Mouse (Mus musculus): Measurements from ENCODE around the gene Acaa1b. TPM values are rescaled to one million over a fixed set of nuclear protein-coding genes. Genes with fewer than 3 reads are reported as not detected.

Gene Acaa1b
- polyA plus RNA-seq, 1 experiment, result 0.04 TPM

DNA sequence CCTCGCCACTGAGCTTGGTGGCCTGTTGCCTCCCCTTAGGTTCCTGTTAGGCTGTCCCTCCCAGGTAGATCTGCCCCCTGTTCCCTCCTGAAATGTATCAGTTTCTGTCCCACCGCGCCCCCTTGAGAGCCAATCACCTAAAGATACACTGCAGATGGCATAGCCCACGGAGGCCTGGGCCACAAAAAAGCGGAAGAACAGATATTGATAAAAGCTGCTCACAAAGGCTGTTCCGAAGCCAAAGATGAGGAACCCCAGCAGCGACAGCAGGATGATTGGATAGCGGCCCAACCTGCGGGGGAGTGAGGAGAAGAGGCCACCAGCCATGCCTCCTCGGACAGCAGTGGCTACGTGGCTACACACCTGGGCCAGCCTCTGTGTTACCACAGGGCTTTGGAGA is 22.4 kb upstream of the Acaa1b start:
- no peaks in the 10 kb centered on the region for H3K4me1 ChIP-seq (ENCODE audit: control insufficient read depth)
- no peak overlapping the region for H3K4me3 ChIP-seq (replicated peaks)
- H3K9me3 ChIP-seq (ENCODE audit: control insufficient read depth, low read length), result no peaks in the 10 kb centered on the region
- no peaks in the 10 kb centered on the region for H3K36me3 ChIP-seq (ENCODE audit: control insufficient read depth)
- TF ChIP-seq TAL1 (IDR thresholded peaks at IDR 0.05; ENCODE audit: low read length) (no peak), GATA1 (IDR thresholded peaks at IDR 0.05; ENCODE audit: low read length) (no peak)
- no peaks in the 10 kb centered on the region for H3K27me3 ChIP-seq (ENCODE audit: control insufficient read depth)

DNA sequence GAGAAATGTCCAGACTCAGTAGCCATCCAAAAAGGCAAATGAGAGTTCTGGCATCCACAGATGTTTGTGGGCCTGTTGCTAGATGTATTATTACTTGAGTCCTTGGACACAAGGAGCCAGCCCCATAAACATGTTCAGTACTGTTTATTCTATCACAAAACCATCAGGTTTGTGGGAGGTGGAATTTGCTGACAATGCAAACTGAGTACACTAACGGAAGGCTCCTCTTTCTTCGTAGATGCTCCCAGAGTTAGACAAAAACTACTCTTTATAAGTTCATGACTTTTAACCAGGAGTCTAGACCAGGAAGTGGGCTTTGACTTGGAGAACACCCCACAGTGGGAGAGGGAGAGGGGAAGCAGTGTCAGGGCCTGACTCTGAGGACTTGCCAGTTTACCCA is 10.7 kb upstream of the Acaa1b start:
- Histone ChIP-seq H3K4me3 (replicated peaks) (no peak overlapping the region), H3K9me3 (ENCODE audit: control insufficient read depth, low read length) (0 out of 2 replicates have a peak, but pooled peaks cover 2% of the 10 kb centered on the region), H3K4me1 (ENCODE audit: control insufficient read depth) (no peaks in the 10 kb centered on the region), H3K27me3 (ENCODE audit: control insufficient read depth) (no peaks in the 10 kb centered on the region), H3K36me3 (ENCODE audit: control insufficient read depth) (no peaks in the 10 kb centered on the region)
- no peak for TF ChIP-seq GATA1 (IDR thresholded peaks at IDR 0.05; ENCODE audit: low read length)
- no peak for TF ChIP-seq TAL1 (IDR thresholded peaks at IDR 0.05; ENCODE audit: low read length)

DNA sequence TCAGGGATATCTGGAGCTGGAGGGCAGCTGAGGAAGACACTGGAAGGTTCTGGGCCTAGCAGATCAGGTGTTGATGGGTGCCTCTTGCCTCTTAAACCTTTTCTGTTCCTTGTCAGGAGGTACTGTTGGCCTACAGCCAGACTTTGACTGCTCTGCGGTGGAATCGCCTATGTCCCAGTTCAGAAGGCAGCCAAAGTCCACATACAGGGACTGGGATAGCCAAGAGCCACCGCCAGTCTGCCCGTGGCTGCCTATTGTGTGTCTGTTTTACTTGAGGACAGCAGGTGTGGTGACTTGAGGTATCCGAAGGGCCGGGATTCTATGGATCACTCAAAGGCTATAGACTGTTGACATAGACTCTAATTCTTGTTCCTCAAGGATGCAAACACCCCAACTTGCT is 8.7 kb upstream of the Acaa1b start:
- H3K27me3 ChIP-seq (ENCODE audit: control insufficient read depth), result no peaks in the 10 kb centered on the region
- H3K36me3 ChIP-seq (ENCODE audit: control insufficient read depth), result no peaks in the 10 kb centered on the region
- no peaks in the 10 kb centered on the region for H3K4me1 ChIP-seq (ENCODE audit: control insufficient read depth)
- 0 out of 2 replicates have a peak, but pooled peaks cover 2% of the 10 kb centered on the region for H3K9me3 ChIP-seq (ENCODE audit: control insufficient read depth, low read length)
- H3K4me3 ChIP-seq (replicated peaks), result no peak overlapping the region
- no peak for TF ChIP-seq TAL1 (IDR thresholded peaks at IDR 0.05; ENCODE audit: low read length)
- no peak for TF ChIP-seq GATA1 (IDR thresholded peaks at IDR 0.05; ENCODE audit: low read length)

DNA sequence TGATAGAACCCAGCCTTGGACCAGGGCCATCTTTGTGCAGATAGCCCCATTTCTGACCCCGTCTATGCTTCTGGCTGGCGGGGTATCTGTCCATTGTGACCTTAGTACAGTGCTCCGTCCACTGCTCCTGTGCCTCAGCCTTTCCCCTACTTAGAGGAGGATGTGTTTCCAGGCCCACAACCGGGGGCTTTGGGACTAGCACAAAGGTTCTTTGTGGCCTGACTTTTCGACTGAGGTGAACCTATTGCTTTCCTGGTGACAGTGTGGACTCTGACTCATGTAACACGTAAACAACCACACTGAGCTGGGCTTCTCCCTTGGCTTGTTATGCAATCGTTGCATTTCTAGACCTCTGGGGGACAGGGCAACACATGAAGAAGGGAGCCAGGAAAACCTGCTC is 7.8 kb upstream of the Acaa1b start:
- TF ChIP-seq GATA1 (IDR thresholded peaks at IDR 0.05; ENCODE audit: low read length), result no peak
- no peak for TF ChIP-seq TAL1 (IDR thresholded peaks at IDR 0.05; ENCODE audit: low read length)
- 0 out of 2 replicates have a peak, but pooled peaks cover 2% of the 10 kb centered on the region for H3K9me3 ChIP-seq (ENCODE audit: control insufficient read depth, low read length)
- H3K4me3 ChIP-seq (replicated peaks), result no peak overlapping the region
- no peaks in the 10 kb centered on the region for H3K4me1 ChIP-seq (ENCODE audit: control insufficient read depth)
- H3K27me3 ChIP-seq (ENCODE audit: control insufficient read depth), result no peaks in the 10 kb centered on the region
- no peaks in the 10 kb centered on the region for H3K36me3 ChIP-seq (ENCODE audit: control insufficient read depth)

DNA sequence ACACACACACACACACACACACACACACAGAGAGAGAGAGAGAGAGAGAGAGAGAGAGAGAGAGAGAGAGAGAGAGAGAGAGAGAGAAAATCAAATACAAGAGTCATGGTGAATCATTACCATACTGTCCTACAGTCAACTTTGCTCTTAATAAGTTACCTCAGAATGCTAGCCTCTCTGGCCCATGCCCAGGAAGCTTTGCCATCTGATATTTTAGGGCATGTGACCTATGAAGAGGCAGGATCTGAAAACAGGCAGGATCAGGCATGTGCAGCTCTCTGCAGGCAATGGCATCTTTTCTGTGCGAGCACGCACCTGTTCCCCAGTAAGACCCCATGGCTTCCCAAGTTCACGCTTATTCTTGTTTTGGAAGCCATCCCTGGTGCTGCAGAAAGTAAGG is 3.8 kb upstream of the Acaa1b start:
- Histone ChIP-seq H3K4me3 (replicated peaks) (no peak overlapping the region), H3K27me3 (ENCODE audit: control insufficient read depth) (peaks cover 26% of the 10 kb centered on the region), H3K4me1 (ENCODE audit: control insufficient read depth) (no peaks in the 10 kb centered on the region), H3K36me3 (ENCODE audit: control insufficient read depth) (no peaks in the 10 kb centered on the region), H3K9me3 (ENCODE audit: control insufficient read depth, low read length) (0 out of 2 replicates have a peak, but pooled peaks cover 2% of the 10 kb centered on the region)
- TF ChIP-seq GATA1 (IDR thresholded peaks at IDR 0.05; ENCODE audit: low read length), result no peak
- no peak for TF ChIP-seq TAL1 (IDR thresholded peaks at IDR 0.05; ENCODE audit: low read length)

DNA sequence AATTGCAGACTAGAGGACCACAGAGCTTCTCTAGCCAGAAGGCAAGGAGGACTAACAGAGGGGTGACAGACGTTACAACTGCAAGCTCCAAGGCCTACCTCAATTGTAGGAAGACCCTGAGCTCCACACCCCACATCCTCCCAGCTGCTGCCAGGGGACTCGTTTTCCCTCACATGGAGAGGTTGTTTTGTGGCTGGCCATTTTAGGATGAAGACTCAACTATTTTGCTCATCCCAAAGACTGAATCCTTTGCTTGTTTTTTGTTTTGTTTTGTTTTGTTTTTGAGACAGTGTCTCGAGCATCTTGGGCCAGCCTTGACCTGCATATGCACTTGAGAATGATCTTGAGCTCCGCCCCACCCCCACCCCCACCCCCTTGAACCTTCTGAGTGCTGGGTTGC is 2.0 kb upstream of the Acaa1b start, which contains the start of gene Gm47289:
Gene Gm47289 (plus strand): TSS at position 301 of the 400 bp plus-strand sequence.
- H3K36me3 ChIP-seq (ENCODE audit: control insufficient read depth), result no peaks in the 10 kb centered on the region
- no peaks in the 10 kb centered on the region for H3K4me1 ChIP-seq (ENCODE audit: control insufficient read depth)
- H3K9me3 ChIP-seq (ENCODE audit: control insufficient read depth, low read length), result no peaks in the 10 kb centered on the region
- no peak within 1 kb of the TSS for H3K4me3 ChIP-seq (replicated peaks)
- TF ChIP-seq TAL1 (IDR thresholded peaks at IDR 0.05; ENCODE audit: low read length) (no peak), GATA1 (IDR thresholded peaks at IDR 0.05; ENCODE audit: low read length) (no peak)
- peaks cover 28% of the 10 kb centered on the region for H3K27me3 ChIP-seq (ENCODE audit: control insufficient read depth)

DNA sequence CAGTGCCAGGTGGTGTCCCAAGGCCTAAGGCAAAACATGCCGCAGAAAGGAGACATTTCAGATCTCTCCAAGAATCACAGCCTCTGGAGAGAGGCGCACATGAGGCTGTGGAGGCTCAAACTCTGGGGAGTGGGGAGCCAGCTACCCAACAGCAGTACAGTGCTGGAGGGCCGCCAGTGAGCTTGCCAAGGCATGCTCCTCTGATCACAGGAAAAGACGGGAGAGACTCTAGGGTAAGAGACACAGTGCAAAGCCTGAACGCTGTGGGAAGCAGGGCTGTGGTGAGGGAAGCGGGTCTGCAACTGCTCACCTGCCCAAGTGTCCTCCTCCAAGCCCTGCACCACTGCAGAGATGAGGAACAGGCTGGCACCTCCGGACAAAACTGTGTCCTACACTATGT is 1.1 kb downstream of the Acaa1b start:
- H3K4me3 ChIP-seq (replicated peaks), result no peak overlapping the region
- no peaks in the 10 kb centered on the region for H3K4me1 ChIP-seq (ENCODE audit: control insufficient read depth)
- H3K27me3 ChIP-seq (ENCODE audit: control insufficient read depth), result peaks cover 28% of the 10 kb centered on the region
- no peaks in the 10 kb centered on the region; the same call in 1 of the 2 replicates for H3K36me3 ChIP-seq (ENCODE audit: control insufficient read depth)
- TF ChIP-seq GATA1 (IDR thresholded peaks at IDR 0.05; ENCODE audit: low read length) (no peak), TAL1 (IDR thresholded peaks at IDR 0.05; ENCODE audit: low read length) (no peak)
- H3K9me3 ChIP-seq (ENCODE audit: control insufficient read depth, low read length), result no peaks in the 10 kb centered on the region

DNA sequence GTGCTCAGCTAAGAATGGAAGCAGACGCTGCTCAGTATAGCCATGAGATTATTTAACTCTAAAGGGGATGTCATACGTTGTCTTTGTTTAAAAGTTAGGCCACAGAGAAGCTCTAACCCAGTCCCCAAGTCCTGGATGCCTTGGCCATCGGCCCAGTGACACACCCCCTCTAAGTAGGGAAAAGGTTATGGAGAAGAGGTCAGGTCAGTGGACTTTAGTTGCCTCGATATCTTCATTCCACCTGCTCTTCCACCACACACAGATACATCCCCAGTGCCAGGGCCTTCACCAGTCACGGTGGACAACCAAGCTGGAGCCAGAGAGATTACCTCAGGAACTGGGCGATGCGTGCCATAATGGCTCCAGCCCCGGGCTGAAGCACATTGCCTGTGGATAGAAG is 1.5 kb downstream of the Acaa1b start:
- Histone ChIP-seq H3K27me3 (ENCODE audit: control insufficient read depth) (peaks cover 28% of the 10 kb centered on the region), H3K4me1 (ENCODE audit: control insufficient read depth) (no peaks in the 10 kb centered on the region), H3K4me3 (replicated peaks) (no peak overlapping the region), H3K9me3 (ENCODE audit: control insufficient read depth, low read length) (no peaks in the 10 kb centered on the region), H3K36me3 (ENCODE audit: control insufficient read depth) (no peaks in the 10 kb centered on the region; the same call in 1 of the 2 replicates)
- TF ChIP-seq TAL1 (IDR thresholded peaks at IDR 0.05; ENCODE audit: low read length) (no peak), GATA1 (IDR thresholded peaks at IDR 0.05; ENCODE audit: low read length) (no peak)

DNA sequence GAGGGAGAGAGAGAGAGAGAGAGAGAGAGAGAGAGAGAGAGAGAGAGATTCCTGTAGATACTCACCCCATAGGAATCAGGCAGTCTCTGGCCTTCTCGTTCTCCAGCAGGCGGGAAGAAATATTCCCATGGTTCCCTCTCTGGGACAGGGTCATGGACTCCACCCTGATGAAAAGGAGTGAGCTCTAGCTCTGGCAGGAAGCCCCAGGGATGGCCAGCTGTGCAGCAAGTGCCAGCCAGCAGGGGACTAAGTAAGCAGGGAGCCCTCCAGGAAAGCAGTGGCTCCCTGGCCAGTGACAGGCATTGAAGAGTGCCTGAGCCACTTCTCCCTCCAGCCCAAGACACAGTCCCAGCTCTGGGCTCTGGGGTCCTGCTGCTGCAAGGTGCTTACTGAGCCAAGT is 5.1 kb downstream of the Acaa1b start:
- H3K27me3 ChIP-seq (ENCODE audit: control insufficient read depth), result peaks cover 13% of the 10 kb centered on the region
- no peaks in the 10 kb centered on the region for H3K4me1 ChIP-seq (ENCODE audit: control insufficient read depth)
- H3K9me3 ChIP-seq (ENCODE audit: control insufficient read depth, low read length), result no peaks in the 10 kb centered on the region
- H3K4me3 ChIP-seq (replicated peaks), result no peak overlapping the region
- TF ChIP-seq GATA1 (IDR thresholded peaks at IDR 0.05; ENCODE audit: low read length), result no peak
- no peak for TF ChIP-seq TAL1 (IDR thresholded peaks at IDR 0.05; ENCODE audit: low read length)
- no peaks in the 10 kb centered on the region; the same call in 1 of the 2 replicates for H3K36me3 ChIP-seq (ENCODE audit: control insufficient read depth)

DNA sequence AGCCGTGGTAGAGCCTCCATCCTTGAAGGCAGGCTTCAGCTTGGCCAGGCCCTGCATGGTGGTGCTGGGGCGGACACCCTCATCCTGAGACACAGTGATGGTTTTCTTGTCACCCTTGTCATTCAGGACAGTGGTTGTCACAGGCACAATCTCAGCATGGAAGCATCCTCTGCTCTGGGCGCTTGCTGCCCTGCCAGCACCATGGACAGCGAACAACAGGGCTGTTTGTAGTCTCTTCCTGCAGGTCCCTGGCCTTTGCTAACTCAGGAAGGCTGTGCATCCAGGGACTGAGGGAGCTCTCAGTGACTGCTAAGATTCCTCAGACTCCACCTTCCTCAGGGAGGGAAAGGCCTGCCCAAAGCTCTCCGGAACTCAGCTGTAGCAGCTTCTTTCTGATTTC is 7.3 kb downstream of the Acaa1b start:
- Histone ChIP-seq H3K36me3 (ENCODE audit: control insufficient read depth) (no peaks in the 10 kb centered on the region; the same call in 1 of the 2 replicates), H3K4me3 (replicated peaks) (no peak overlapping the region), H3K4me1 (ENCODE audit: control insufficient read depth) (no peaks in the 10 kb centered on the region), H3K27me3 (ENCODE audit: control insufficient read depth) (no peaks in the 10 kb centered on the region), H3K9me3 (ENCODE audit: control insufficient read depth, low read length) (no peaks in the 10 kb centered on the region)
- TF ChIP-seq GATA1 (IDR thresholded peaks at IDR 0.05; ENCODE audit: low read length), result no peak
- no peak for TF ChIP-seq TAL1 (IDR thresholded peaks at IDR 0.05; ENCODE audit: low read length)
